Mouse (Mus musculus) c-Kit-positive CD71-positive TER-119-positive erythroid progenitor cells, embryonic 14.5 days (primary cell): ENCODE measurements at regions not wholly inside any gene's neighbourhood (a gene's known extent, or its start where the extent isn't known, plus 50 kb on each side); places are given as distances from the start of the nearest gene placed in this dataset.
"Not testable (repeated sequence)": the region's sequence is repeated elsewhere in the genome, so short reads cannot be mapped to it uniquely, and the experiment has no call there.

Experiments used
- DNase-seq: peaks from one replicate; pipeline ENCODE4 v3.0.0-alpha.2; 2013; ENCODE audit warnings: low spot score

DNA sequence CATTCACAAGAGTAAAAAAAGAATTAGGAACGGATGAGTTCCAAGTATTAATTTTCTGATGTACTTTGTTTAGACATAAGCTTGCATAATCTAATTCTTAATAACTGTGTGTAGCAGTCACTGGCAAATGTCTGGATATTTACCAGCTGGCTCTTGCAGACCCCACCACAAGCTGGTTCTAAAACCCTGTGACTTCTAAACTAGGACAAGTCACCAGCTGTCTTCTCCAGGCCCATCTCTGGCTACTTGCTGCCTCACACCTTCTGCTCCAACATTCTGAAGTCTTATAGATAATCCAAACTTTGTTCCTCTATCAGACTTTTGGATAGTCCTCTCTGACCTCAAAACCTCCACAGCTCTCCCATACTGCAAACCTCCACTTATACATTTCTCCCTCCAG lies 189.9 kb upstream of the Rhobtb1 start:
- DNase-seq, result no peak

GRCm38 (mm10) chr10:68963090-68963489 lies 188.1 kb upstream of the Rhobtb1 start:
- no peak for DNase-seq

DNA sequence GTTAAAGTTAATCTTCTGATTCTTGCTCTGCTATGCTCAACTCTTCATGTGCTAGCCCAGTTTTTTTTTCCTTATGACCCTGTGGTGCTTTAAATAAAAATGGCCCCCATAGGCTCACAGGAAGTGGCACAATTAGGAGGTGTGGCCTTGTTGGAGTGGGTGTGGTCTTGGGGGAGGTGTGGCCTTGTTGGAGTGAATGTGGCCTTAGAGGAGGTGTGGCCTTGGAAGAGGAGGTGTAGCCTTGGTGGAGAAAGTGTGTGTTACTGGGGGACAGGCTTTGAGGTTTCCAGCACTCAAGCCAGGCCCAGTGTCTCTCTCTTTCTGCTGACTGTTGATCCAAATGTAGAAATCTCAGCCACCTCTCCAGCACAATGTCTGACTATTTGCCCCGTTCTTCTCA lies 186.0 kb upstream of the Rhobtb1 start:
- no peak for DNase-seq

GRCm38 (mm10) chr10:68967976-68968968 lies 183.0 kb upstream of the Rhobtb1 start:
- no peak for DNase-seq

GRCm38 (mm10) chr10:68970521-68970920 lies 180.7 kb upstream of the Rhobtb1 start:
- DNase-seq, result no peak

- no peak for DNase-seq
Observed at GRCm38 (mm10) chr10:68974771-68975170, 176.5 kb upstream of the Rhobtb1 start.

DNA sequence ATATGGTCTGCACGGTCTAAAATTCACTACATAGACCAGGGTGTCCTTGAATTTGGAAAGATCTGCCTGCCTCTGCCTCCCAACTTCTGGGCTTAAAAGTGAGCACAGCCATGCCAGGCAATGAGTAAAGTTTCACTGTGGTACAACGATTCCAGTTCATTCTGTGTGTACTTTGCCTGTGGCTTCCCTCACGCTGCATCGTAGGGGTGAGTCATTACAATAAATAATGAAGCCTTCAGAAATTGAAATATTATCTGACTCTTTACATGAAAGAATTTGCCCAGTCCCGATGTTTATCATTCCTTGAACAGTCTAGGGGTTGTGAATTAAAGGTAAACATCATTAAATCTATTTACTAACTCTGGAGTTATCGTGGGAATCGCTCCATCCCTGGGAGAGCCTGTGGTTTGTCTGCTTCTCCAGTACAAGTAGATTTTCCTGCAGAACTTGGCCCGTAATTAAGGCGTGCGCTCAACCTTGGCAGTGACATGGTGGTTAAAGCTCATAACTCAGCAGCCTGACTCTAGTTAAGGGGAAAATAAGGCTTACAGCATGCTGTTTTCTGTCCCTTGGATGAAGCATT lies 174.7 kb upstream of the Rhobtb1 start:
- DNase-seq, result no peak

GRCm38 (mm10) chr10:68978115-68978514 lies 173.1 kb upstream of the Rhobtb1 start:
- DNase-seq, result peak; percentile 6

DNA sequence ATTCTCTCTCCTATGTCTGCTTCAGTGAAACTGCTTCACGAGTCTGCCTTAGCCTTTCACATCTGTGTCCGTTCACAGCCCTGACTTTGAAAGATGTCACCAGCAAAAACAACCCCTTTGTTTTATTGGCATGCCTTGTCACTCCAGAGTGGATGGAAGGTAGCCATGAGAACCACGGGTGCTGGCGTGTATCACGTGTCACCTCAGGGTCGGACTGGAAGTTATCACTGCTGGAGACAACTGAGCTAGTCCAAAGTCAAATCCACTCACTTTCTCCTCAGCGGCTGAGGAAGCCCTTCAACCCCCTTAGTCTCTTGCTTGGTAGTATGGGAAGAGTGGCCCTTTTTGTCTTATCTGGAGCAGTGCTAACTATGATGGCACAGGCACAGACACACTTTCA lies 171.3 kb upstream of the Rhobtb1 start:
- DNase-seq, result no peak

DNA sequence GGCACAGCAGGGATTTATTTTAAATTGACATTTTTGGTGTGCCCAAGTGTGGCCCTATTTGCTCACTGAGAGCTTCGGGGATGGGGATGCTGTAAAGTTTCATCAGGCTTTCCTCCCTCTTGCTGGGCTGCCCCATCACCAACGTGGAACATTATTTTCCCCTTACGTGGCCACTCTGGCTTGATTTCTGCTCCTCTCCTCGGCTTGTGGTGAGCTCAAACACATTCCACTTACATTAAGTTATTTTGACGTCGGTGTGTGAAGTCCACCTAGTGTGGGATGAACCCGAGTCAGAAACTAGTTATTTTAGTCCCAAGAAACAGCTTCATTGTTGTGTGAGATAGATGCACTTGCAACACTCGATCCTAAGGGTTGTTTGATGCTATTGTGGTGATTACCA lies 168.9 kb upstream of the Rhobtb1 start:
- no peak for DNase-seq

GRCm38 (mm10) chr10:68990584-68990983 lies 160.7 kb upstream of the Rhobtb1 start:
- DNase-seq, result no peak

DNA sequence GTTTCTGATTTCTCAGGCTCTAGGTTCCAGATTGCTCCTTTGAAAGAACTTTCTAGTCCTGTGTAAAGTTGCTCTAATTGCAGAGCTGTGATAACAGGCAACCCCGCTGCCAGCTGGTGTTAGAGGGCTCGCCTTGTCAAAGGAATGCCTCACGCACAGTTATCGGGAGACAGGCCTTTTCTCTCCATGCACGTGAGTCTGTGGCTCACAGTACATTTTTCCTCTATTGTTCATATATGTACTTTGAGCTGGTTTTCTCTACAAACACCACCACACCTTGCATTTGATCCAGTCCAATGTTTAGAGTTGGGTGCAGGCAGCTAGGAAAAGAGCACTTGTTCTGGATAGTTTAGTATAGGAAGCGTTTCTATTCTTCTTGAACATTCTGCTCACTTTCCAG lies 151.6 kb upstream of the Rhobtb1 start:
- DNase-seq, result no peak

GRCm38 (mm10) chr10:69001654-69002435 lies 149.4 kb upstream of the Rhobtb1 start:
- no peak for DNase-seq

DNA sequence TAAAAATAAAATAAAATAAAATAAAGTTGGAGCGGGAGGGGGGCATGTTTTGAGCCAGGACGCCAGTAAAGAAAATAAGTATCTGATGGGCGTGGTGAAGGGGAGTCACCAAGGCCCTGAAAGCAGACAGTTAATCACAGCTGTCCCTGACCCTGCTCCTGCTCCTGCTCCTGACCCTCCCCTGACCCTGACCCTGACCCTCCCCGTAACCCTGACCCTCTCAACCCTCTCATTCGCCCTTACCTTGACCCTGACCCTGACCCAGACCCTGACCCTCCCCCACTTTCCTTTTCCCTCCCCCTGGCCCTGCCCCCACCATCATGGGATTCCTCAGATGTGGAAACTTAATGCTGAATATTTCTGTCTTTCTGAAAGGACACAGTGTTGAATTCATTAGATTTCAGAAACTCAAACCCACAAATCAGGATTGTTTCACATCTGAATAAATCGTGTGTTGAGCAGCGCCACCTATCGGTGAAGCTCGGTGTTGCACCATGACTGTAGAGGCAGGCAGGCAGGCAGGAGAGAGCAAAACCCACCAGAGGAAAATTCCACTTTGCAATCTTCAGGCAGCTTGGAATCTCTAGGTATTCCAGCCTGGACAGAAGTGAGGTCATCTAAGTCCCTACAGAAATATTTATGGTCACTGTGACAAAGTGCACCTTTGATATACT lies 145.9 kb upstream of the Rhobtb1 start:
- DNase-seq, result peak; percentile 14

GRCm38 (mm10) chr10:69008679-69009078 lies 142.6 kb upstream of the Rhobtb1 start:
- not testable (repeated sequence) for DNase-seq

- no peak for DNase-seq
Observed at GRCm38 (mm10) chr10:69020811-69021743, 130.2 kb upstream of the Rhobtb1 start.

- no peak for DNase-seq
Observed at GRCm38 (mm10) chr10:69033410-69033809, 117.8 kb upstream of the Rhobtb1 start.

DNA sequence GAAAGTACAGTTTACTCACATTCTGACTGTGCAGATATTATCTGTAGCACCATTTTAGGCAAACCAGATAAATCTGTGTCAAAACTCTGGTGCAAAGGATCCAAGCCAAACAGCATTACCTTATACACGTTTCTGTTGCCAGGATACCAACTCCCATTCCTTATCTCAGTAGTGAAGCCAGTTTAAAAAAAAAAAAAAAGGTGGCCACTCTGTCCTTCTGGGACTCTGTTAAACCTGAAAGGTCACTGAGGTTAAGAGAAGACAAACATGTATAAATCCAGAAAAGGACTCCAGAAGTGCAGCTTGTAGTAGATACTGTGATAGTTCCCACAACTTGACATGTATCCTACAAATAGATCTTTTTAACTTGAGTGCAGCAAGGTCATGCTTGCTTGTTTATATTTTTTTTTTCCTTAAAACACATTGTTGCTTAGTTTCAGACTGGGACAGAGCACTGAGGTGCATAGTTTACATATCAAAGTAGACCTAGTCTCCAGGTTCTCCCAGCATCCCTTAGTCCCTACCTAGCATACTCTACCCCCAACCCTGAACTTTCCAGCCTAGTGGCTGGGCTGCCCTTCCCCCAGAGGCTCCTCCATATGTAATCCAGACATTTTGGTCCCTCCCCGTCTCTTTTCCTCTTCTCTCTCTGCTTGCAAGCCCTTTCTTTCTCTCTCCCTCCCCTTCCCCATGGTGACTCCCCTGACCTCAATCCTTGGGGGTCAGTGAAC lies 116.7 kb upstream of the Rhobtb1 start:
- no peak for DNase-seq

DNA sequence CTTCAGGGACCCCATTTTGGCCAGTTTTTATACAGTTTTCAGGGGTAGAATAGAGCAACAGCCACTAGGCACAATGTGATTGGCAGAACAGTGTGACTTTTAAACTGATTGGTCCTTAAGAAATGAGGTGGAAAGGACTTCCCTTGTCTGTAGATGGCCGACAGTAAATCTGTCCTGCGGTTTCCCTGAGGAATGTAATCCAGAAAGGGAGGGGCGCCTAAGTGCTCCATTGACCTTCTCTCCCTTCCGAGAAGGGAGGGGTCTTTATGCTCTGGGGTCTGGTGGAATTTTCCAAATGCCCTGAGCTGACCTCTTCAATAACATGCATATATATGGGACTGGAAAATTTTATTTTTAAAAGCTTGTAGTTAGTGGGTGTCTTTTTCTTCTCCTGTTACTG lies 115.7 kb upstream of the Rhobtb1 start:
- DNase-seq, result not testable (repeated sequence)

DNA sequence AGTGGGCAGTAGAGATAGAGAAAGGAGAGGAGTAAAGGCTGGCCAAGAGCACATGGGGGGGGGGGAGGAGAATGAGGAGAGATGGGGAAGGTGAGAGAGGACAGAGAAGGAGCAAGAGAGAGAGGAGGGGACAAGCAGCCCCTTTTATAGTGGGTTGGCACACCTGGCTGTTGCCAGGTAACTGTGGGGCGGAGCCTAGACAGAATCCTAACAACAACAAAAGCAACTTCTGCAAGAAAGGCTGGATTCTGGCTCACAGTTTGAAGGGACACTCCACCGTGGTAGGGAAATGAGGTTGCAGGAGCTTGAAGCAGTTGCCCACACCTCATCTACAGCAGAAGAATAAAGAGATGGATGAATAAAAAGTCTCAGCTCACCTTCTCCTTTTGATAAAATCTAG lies 115.1 kb upstream of the Rhobtb1 start:
- no peak for DNase-seq
